Mouse (Mus musculus) E14TG2a.4 (cell line): ENCODE data around the gene Wwox.

ENCODE experiments used
- CTCF ChIP-seq: conservative IDR thresholded peaks from 2 replicates; pipeline ENCODE4 v1.5.1; 2014; ENCODE audit warnings: low read length
- POU5F1 ChIP-seq: IDR thresholded peaks from 2 replicates; pipeline ENCODE4 v1.6.1; 2014; ENCODE audit warnings: low read length, borderline replicate concordance

DNA sequence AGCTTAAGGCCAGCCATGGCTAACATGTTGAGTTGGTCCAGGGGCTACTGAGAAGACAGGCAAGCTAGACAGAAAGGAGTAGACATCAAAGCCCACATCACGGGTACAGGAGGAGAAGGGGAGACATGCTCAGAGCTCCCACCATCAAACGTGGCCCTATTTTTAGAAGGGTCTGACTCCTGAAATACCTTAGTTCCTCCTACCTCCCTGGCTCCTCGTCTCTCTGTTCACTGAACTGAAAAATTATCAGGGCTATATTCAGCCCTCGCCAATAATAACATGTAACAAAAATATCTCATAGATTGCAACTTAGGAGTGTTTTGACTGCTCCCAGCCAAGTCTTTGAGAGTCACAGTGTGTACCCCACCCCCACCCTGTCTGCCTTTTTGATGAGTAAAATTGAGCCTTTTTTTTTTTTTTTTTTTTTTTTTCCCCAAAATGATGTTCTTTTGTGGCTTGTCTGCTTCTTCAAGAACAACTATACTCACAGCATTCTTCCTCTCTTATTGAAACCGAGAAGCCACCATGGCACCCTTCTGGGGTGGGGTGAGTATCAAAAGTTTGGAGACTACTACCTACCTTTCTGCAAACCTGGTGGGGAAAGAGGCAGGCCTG is 535.0 kb downstream of the Wwox start:
- TF ChIP-seq CTCF (no peak), POU5F1 (no peak)
